Mouse (Mus musculus) heart, embryonic 15.5 days (tissue): Measurements from ENCODE around the gene Hus1. TPM values are rescaled to one million over a fixed set of nuclear protein-coding genes. Genes with fewer than 3 reads are reported as not detected.

Experiments
- ATAC-seq: fragments of 200-750 bp; cut with Nextera tagmentation; replicated peaks from 2 replicates; pipeline ENCODE4 v1.8.0; 2017; ENCODE audit warnings: low read depth, moderate TSS enrichment; ENCODE audit not compliant: insufficient number of reproducible peaks, insufficient read depth, low FRiP score
- H3K27ac ChIP-seq: fragments of 300-500 bp; sonication (generic); 2 replicates; pipeline ENCODE4 v1.5.1; 2015; ENCODE audit warnings: mild to moderate bottlenecking, inconsistent platforms
- H3K27me3 ChIP-seq: fragments of 300-500 bp; sonication (generic); 2 replicates; pipeline ENCODE4 v1.6.1; 2015; ENCODE audit warnings: inconsistent platforms
- H3K36me3 ChIP-seq: fragments of 300-500 bp; sonication (generic); 2 replicates; pipeline ENCODE4 v1.6.1; 2015; ENCODE audit warnings: mild to moderate bottlenecking, inconsistent platforms
- H3K4me1 ChIP-seq: fragments of 300-500 bp; sonication (generic); replicated peaks from 2 replicates; pipeline ENCODE4 v1.6.1; 2015; ENCODE audit warnings: inconsistent platforms
- H3K4me2 ChIP-seq: fragments of 300-500 bp; sonication (generic); 2 replicates; pipeline ENCODE4 v1.6.1; 2015; ENCODE audit warnings: inconsistent platforms, mild to moderate bottlenecking, moderate library complexity
- H3K4me3 ChIP-seq: fragments of 300-500 bp; sonication (generic); 2 replicates; pipeline ENCODE4 v1.5.1; 2015; ENCODE audit warnings: mild to moderate bottlenecking, inconsistent platforms
- H3K9ac ChIP-seq: fragments of 300-500 bp; sonication (generic); 2 replicates; pipeline ENCODE4 v1.6.1; 2015; ENCODE audit warnings: mild to moderate bottlenecking, inconsistent platforms
- H3K9me3 ChIP-seq: fragments of 300-500 bp; sonication (generic); replicated peaks from 2 replicates; pipeline ENCODE4 v1.6.1; 2016; ENCODE audit warnings: inconsistent platforms
- WGBS: fragments of 180-500 bp; shearing (Covaris S2); methylation state at CpG from one replicate; pipeline ENCODE4 v1.1.7; 2015; ENCODE audit warnings: mixed read lengths; 5-methylcytosine and 5-hydroxymethylcytosine counted together
- polyA plus RNA-seq: library from polyadenylated mRNA; unstranded; fragments of >200 nt; fragmentation: Nextera tagmentation; extraction: Ambion mirVana; gene quantifications from 2 replicates; pipeline ENCODE4 v1.2.1, GENCODE M21; 2015

Gene Hus1
- polyA plus RNA-seq, result 12.3 and 12.6 TPM in 2 replicates

GRCm38 (mm10) chr11:9010853-9011339 lies at the start of gene Hus1:
Hus1 (minus strand) TSS chr11:9011191.
- Histone ChIP-seq H3K4me2 (peak within 1 kb of the TSS; percentile 90), H3K4me1 (peaks cover 9% of the 10 kb centered on the region), H3K27ac (peak within 1 kb of the TSS; percentile 96), H3K4me3 (peak within 1 kb of the TSS; percentile 94), H3K36me3 (peaks cover 17% of the 10 kb centered on the region), H3K27me3 (no peaks in the 10 kb centered on the region), H3K9ac (peak within 1 kb of the TSS; percentile 95), H3K9me3 (no peaks in the 10 kb centered on the region)
- ATAC-seq, result peak; percentile 93
- WGBS, result 1% methylated on average over 43 of the region's 43 CpGs

- H3K4me2 ChIP-seq, result no peak overlapping the region
- WGBS, result 33% methylated on average over 5 of the region's 5 CpGs
- H3K4me3 ChIP-seq, result no peak overlapping the region
- no peak overlapping the region for H3K9ac ChIP-seq
- ATAC-seq, result no peak
- no peak overlapping the region for H3K27ac ChIP-seq
- H3K36me3 ChIP-seq, result no peaks in the 10 kb centered on the region
- H3K4me1 ChIP-seq, result no peaks in the 10 kb centered on the region
- no peaks in the 10 kb centered on the region for H3K9me3 ChIP-seq
- no peaks in the 10 kb centered on the region for H3K27me3 ChIP-seq
Measured at GRCm38 (mm10) chr11:9060484-9060883, 49.5 kb upstream of the Hus1 start.

DNA sequence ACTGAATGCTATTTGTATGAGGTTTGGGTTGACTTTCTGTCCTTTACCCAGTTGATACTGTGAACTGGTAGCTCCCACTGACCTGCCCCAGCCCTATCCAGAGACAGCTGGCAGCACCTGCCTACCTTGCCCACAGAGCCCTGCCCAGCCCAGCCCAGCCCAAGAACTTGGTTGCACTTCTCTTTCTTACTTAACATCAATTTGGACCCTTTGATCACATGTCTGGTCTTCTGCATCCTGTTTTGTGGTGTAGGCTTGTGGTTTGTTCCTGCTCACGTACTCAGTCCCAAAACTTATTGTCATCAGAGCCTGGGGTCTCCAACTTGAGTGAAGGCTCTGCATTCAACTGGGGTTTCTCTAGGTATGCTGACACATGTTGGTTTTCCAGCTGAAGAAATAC lies 49.0 kb upstream of the Hus1 start:
- no peak overlapping the region for H3K9ac ChIP-seq
- H3K4me2 ChIP-seq, result no peak overlapping the region
- H3K27me3 ChIP-seq, result no peaks in the 10 kb centered on the region
- WGBS, result 76% methylated on average over 1 of the region's 1 CpGs
- H3K9me3 ChIP-seq, result no peaks in the 10 kb centered on the region
- ATAC-seq, result no peak
- no peak overlapping the region for H3K27ac ChIP-seq
- no peaks in the 10 kb centered on the region for H3K36me3 ChIP-seq
- H3K4me3 ChIP-seq, result no peak overlapping the region
- H3K4me1 ChIP-seq, result no peaks in the 10 kb centered on the region

DNA sequence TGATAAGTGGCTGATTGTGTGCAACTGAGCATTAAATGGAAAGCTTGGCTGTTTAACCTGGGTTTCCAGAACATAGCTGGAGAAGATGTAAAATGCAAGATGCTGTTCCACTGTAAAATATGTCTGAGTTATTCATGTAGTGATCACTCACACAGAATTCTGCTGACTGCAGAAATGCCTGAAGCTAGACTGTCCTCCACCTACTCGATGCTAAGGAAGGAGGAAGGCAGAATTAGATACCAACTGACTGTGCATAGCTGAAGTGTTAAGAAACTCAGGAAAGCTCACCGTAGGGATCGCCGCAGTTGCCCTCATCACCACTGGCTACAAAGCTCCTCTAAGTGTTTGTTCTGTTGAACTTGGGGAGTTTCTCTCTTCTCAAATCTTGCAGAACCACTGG lies 46.7 kb upstream of the Hus1 start:
- no peak for ATAC-seq
- H3K4me3 ChIP-seq, result no peak overlapping the region
- WGBS, result 89% methylated on average over 4 of the region's 4 CpGs

GRCm38 (mm10) chr11:9056937-9057336 lies 45.9 kb upstream of the Hus1 start:
- 81% methylated on average over 2 of the region's 2 CpGs for WGBS
- no peak overlapping the region for H3K4me2 ChIP-seq
- H3K27ac ChIP-seq, result no peak overlapping the region
- H3K9me3 ChIP-seq, result no peaks in the 10 kb centered on the region
- no peaks in the 10 kb centered on the region for H3K4me1 ChIP-seq
- no peaks in the 10 kb centered on the region for H3K36me3 ChIP-seq
- H3K4me3 ChIP-seq, result no peak overlapping the region
- no peaks in the 10 kb centered on the region for H3K27me3 ChIP-seq
- no peak for ATAC-seq
- no peak overlapping the region for H3K9ac ChIP-seq

More for the DNA sequence above, 46.7 kb upstream of the Hus1 start:
- Histone ChIP-seq H3K9me3 (no peaks in the 10 kb centered on the region), H3K9ac (no peak overlapping the region), H3K36me3 (no peaks in the 10 kb centered on the region), H3K4me2 (no peak overlapping the region), H3K4me1 (no peaks in the 10 kb centered on the region), H3K27ac (no peak overlapping the region), H3K27me3 (no peaks in the 10 kb centered on the region)

DNA sequence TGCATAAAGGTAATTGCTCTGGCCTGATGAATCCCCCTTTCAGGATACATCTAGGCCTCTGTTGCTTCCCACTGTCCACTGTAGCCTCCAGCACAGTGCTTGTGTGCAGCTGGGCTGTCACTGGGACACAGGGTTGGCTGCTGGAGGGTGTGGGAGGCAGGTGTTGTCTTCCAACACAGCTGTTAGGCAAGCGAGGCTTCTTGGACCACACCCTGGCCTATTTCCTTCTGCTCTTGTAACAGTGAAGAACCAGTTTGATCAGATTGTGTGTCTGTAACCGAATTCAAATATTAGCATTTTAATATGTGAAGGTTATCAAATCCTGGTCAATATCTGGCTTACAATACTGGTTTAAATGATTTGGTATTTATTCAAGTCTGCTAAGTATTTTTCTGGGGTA lies 40.9 kb upstream of the Hus1 start:
- no peak for ATAC-seq
- peaks cover 15% of the 10 kb centered on the region for H3K4me1 ChIP-seq
- no peaks in the 10 kb centered on the region for H3K36me3 ChIP-seq
- H3K27ac ChIP-seq, result no peak overlapping the region
- H3K4me2 ChIP-seq, result no peak overlapping the region
- 0 out of 2 replicates have a peak, but pooled peaks cover 4% of the 10 kb centered on the region for H3K27me3 ChIP-seq
- 78% methylated on average over 2 of the region's 2 CpGs for WGBS
- H3K9ac ChIP-seq, result no peak overlapping the region
- H3K9me3 ChIP-seq, result no peaks in the 10 kb centered on the region
- no peak overlapping the region for H3K4me3 ChIP-seq

DNA sequence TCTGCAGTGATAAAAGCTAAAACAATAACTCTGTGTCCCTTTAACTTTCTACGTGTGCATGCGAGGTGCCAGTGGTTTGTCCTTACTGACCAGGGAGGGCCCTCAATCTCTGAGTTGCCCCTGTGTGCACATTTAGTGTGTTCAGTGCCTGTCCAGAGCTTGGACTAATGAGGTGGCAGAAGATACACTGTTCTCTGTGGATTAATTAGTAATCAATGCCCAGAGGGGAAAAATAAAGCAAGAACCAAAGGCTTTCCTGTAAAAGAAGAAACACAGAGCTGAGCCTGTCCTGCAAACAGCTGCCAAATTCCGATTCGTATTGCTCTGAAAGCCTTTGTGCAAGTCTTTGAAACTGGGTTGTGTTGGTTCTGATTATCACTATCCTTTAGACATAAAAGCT lies 39.2 kb upstream of the Hus1 start:
- 81% methylated on average over 4 of the region's 4 CpGs for WGBS
- Histone ChIP-seq H3K36me3 (no peaks in the 10 kb centered on the region), H3K4me2 (peak overlapping the region; percentile 92), H3K4me1 (peaks cover 22% of the 10 kb centered on the region), H3K9me3 (no peaks in the 10 kb centered on the region), H3K27me3 (0 out of 2 replicates have a peak, but pooled peaks cover 4% of the 10 kb centered on the region), H3K9ac (no peak overlapping the region), H3K4me3 (no peak overlapping the region), H3K27ac (no peak overlapping the region)
- no peak for ATAC-seq

DNA sequence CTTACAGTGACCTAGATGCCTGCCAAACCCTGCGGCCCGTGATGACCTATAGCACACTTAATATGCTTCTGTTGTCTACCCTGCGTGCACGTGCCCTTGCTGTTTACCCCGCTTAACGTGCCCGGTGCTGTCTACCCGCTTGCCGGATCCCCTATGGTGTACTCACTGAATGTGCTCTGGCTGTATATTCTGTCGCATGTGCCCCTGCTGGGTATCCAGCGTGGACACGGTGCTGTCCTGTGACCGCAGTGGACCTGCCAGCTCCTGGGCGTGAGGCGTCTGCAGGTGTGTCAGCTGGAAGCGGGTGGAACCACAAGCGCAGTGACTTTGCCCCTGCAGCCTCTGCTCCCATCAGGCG lies 37.7 kb upstream of the Hus1 start, which contains the start of gene Sun3:
Sun3 (minus strand) TSS at position 289 of the 358 bp plus-strand sequence.
- WGBS, result 1% methylated on average over 18 of the region's 18 CpGs
- peak within 1 kb of the TSS; percentile 92 for H3K4me2 ChIP-seq
- H3K27me3 ChIP-seq, result 0 out of 2 replicates have a peak, but pooled peaks cover 4% of the 10 kb centered on the region
- peaks cover 23% of the 10 kb centered on the region for H3K4me1 ChIP-seq
- ATAC-seq, result no peak; the same call in none of the 2 replicates
- H3K9ac ChIP-seq, result peak within 1 kb of the TSS; percentile 40
- H3K36me3 ChIP-seq, result no peaks in the 10 kb centered on the region
- no peaks in the 10 kb centered on the region for H3K9me3 ChIP-seq
- peak within 1 kb of the TSS; percentile 58 for H3K4me3 ChIP-seq
- peak within 1 kb of the TSS; percentile 88 for H3K27ac ChIP-seq

DNA sequence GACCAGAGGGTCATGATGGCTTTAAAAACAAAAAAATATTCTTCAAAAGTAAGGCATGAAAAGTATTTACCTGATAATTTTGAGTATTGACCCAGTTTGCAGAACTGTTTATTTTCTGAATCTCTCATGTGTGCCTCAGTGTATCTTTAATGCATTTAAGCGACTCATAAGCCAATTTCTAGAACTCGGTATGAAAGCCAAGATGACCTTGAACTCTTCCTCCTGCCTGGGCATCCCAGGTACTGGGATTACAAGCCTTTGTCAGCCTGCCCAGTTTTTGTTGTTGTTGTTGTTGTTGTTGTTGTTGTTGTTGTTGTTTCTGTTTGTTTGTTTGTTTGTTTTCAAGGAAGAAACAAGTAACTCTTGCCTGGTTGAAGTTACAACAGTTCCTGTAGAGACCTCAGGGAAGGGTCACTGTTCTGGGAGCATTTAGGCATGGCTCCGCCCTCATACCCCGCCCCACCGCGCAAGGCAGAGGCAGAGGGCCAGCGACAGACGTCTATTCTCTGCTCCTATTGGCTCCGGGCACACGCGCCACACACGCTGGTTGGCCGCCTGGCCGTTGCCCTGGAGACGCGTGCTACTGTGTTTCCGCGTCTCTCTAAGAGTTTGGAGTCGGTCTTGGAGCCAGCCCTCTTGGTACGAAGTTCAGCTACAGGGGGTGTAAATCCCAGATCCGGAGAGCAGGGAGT lies 37.2 kb upstream of the Hus1 start, which contains the start of gene Gm11992:
Gm11992 (plus strand) TSS at position 584 of the 692 bp plus-strand sequence.
- no peaks in the 10 kb centered on the region for H3K9me3 ChIP-seq
- peaks cover 23% of the 10 kb centered on the region for H3K4me1 ChIP-seq
- H3K27ac ChIP-seq, result peak within 1 kb of the TSS; percentile 88
- peak within 1 kb of the TSS; percentile 58 for H3K4me3 ChIP-seq
- 0 out of 2 replicates have a peak, but pooled peaks cover 4% of the 10 kb centered on the region for H3K27me3 ChIP-seq
- WGBS, result 3% methylated on average over 21 of the region's 21 CpGs
- H3K9ac ChIP-seq, result peak within 1 kb of the TSS; percentile 40
- H3K4me2 ChIP-seq, result peak within 1 kb of the TSS; percentile 92
- peak; percentile 94 for ATAC-seq
- no peaks in the 10 kb centered on the region for H3K36me3 ChIP-seq

GRCm38 (mm10) chr11:9047044-9047443 lies 36.1 kb upstream of the Hus1 start:
- Histone ChIP-seq H3K4me1 (peaks cover 23% of the 10 kb centered on the region), H3K27ac (peak overlapping the region; percentile 88), H3K4me3 (no peak overlapping the region), H3K4me2 (peak overlapping the region; percentile 30), H3K27me3 (0 out of 2 replicates have a peak, but pooled peaks cover 4% of the 10 kb centered on the region), H3K36me3 (no peaks in the 10 kb centered on the region), H3K9me3 (no peaks in the 10 kb centered on the region), H3K9ac (no peak overlapping the region)
- WGBS, result 35% methylated on average over 5 of the region's 5 CpGs
- peak; percentile 76 for ATAC-seq

- no peak overlapping the region for H3K9ac ChIP-seq
- 0 out of 2 replicates have a peak, but pooled peaks cover 4% of the 10 kb centered on the region for H3K27me3 ChIP-seq
- H3K27ac ChIP-seq, result peak overlapping the region; percentile 88
- no peak for ATAC-seq
- no peaks in the 10 kb centered on the region for H3K9me3 ChIP-seq
- H3K4me1 ChIP-seq, result peaks cover 23% of the 10 kb centered on the region
- H3K4me2 ChIP-seq, result peak overlapping the region; percentile 30; the same call in 1 of the 2 replicates
- H3K4me3 ChIP-seq, result no peak overlapping the region
- H3K36me3 ChIP-seq, result no peaks in the 10 kb centered on the region
- WGBS, result 35% methylated on average over 2 of the region's 2 CpGs
Measured at GRCm38 (mm10) chr11:9046546-9046945, 35.6 kb upstream of the Hus1 start.
